Mouse (Mus musculus) intestine, embryonic 14.5 days (tissue): Measurements from ENCODE around the gene Ninl. TPM values are rescaled to one million over a fixed set of nuclear protein-coding genes. Genes with fewer than 3 reads are reported as not detected.

ENCODE experiments used
- ATAC-seq: fragments of 200-750 bp; cut with Nextera tagmentation; replicated peaks from 2 replicates; pipeline ENCODE4 v1.8.0; 2017; ENCODE audit warnings: low read depth, moderate number of reproducible peaks, moderate TSS enrichment, moderate library complexity; ENCODE audit not compliant: low FRiP score, low TSS enrichment
- DNase-seq: peaks from one replicate; pipeline ENCODE4 v3.0.0-alpha.2; 2018; ENCODE audit warnings: low spot score
- H3K27ac ChIP-seq: fragments of 300-500 bp; sonication (generic); 2 replicates; pipeline ENCODE4 v1.5.1; 2014; ENCODE audit warnings: low read depth, mild to moderate bottlenecking, control low read depth
- H3K27me3 ChIP-seq: fragments of 300-500 bp; sonication (generic); replicated peaks from 2 replicates; pipeline ENCODE4 v1.6.1; 2014; ENCODE audit warnings: low read length, control low read depth; ENCODE audit not compliant: control insufficient read depth, insufficient read depth
- H3K36me3 ChIP-seq: fragments of 300-500 bp; sonication (generic); 2 replicates; pipeline ENCODE4 v1.6.1; 2014; ENCODE audit warnings: low read length, control low read depth; ENCODE audit not compliant: control insufficient read depth, insufficient read depth
- H3K4me1 ChIP-seq: fragments of 300-500 bp; sonication (generic); replicated peaks from 2 replicates; pipeline ENCODE4 v1.6.1; 2014; ENCODE audit warnings: low read length, control low read depth, mixed read lengths; ENCODE audit not compliant: control insufficient read depth, insufficient read depth
- H3K4me2 ChIP-seq: fragments of 300-500 bp; sonication (generic); 2 replicates; pipeline ENCODE4 v1.6.1; 2014; ENCODE audit warnings: low read length
- H3K4me3 ChIP-seq: fragments of 300-500 bp; sonication (generic); 2 replicates; pipeline ENCODE4 v1.5.1; 2014; ENCODE audit warnings: low read depth, low read length, control low read depth, mixed read lengths
- H3K9ac ChIP-seq: fragments of 300-500 bp; sonication (generic); 2 replicates; pipeline ENCODE4 v1.6.1; 2014; ENCODE audit warnings: mild to moderate bottlenecking, low read length
- H3K9me3 ChIP-seq: fragments of 300-500 bp; sonication (generic); 2 replicates; pipeline ENCODE4 v1.6.1; 2016; ENCODE audit warnings: low read length, control low read depth; ENCODE audit not compliant: control insufficient read depth
- WGBS: fragments of 180-500 bp; shearing (Covaris S2); extraction: QIAGEN DNeasy Blood & Tissue Kit; methylation state at CpG from one replicate; pipeline ENCODE4 v1.1.7; 2014; 5-methylcytosine and 5-hydroxymethylcytosine counted together
- polyA plus RNA-seq: library from polyadenylated mRNA; unstranded; fragments of >200 nt; fragmentation: Nextera tagmentation; extraction: Ambion mirVana; gene quantifications from 2 replicates; pipeline ENCODE4 v1.2.1, GENCODE M21; 2014

The Ninl gene
- polyA plus RNA-seq, 1 experiment from 2014 or later, result 10.7 TPM

DNA sequence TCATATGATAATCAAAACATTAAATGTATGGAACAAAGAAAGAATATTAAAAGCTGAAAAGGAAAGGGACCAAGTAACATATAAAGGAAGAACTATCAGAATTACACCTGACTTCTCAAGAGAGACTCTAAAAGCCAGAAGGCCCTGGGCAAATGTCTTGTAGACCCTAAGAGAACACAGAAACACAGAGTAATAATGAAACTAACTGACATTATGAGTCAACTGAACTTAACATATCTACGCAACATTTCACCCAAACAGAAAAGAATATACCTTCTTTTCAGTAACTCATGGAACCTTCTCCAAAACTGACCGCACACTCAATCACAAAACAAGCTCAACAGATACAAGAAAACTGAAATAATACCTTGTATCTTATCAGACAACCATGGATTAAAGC lies 53.8 kb downstream of the Ninl start:
- no peaks in the 10 kb centered on the region for H3K27me3 ChIP-seq
- H3K9me3 ChIP-seq, result no peaks in the 10 kb centered on the region
- DNase-seq (no peak), ATAC-seq (no peak)
- H3K4me2 ChIP-seq, result no peak overlapping the region
- no peak overlapping the region for H3K27ac ChIP-seq
- peaks cover 10% of the 10 kb centered on the region for H3K4me1 ChIP-seq
- no peak overlapping the region for H3K4me3 ChIP-seq
- H3K9ac ChIP-seq, result no peak overlapping the region
- H3K36me3 ChIP-seq, result no peaks in the 10 kb centered on the region
- 99% methylated on average over 2 of the region's 2 CpGs for WGBS

DNA sequence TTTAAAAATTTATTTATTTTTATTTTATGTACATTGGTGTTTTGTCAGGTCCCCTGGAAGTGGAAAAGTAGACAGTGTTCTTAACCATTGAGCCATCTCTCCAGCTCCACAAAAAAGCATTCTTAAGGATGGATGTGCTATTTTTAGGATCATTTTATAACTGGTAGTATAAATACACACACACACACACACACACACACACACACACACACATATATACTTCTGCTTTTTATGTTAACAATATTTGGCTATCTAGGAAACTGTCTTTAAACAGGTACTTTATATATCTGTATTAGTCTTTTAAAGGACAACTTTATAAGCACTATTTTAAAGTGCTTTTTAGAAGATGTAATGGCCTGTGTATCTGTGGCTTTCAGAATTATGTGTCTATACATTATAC lies 57.1 kb downstream of the Ninl start:
- peaks cover 5% of the 10 kb centered on the region; the same call in 1 of the 2 replicates for H3K36me3 ChIP-seq
- H3K4me1 ChIP-seq, result peaks cover 10% of the 10 kb centered on the region
- H3K9ac ChIP-seq, result no peak overlapping the region
- DNase-seq (no peak), ATAC-seq (no peak)
- no peaks in the 10 kb centered on the region for H3K9me3 ChIP-seq
- no peak overlapping the region for H3K4me2 ChIP-seq
- H3K27me3 ChIP-seq, result no peaks in the 10 kb centered on the region
- H3K27ac ChIP-seq, result no peak overlapping the region
- no peak overlapping the region for H3K4me3 ChIP-seq

DNA sequence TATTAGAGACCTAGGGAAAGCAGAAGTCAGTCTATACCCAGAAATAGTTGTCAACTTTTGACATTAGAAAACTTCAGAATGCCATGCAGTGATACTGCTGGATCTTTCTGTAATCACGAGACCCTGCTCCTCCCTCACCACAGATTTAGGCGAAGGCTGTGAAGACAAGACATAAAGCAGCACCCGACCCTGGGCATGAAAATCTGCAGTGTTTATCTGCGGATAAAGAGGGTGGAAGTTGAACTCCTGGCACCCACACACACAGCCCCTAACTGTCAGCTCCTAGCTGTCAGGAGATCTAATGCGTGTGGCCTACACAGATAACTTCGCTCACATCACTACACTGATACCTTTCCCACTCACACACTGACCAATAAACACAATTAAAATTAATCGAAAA lies 57.7 kb downstream of the Ninl start:
- ATAC-seq, result no peak
- no peak for DNase-seq

DNA sequence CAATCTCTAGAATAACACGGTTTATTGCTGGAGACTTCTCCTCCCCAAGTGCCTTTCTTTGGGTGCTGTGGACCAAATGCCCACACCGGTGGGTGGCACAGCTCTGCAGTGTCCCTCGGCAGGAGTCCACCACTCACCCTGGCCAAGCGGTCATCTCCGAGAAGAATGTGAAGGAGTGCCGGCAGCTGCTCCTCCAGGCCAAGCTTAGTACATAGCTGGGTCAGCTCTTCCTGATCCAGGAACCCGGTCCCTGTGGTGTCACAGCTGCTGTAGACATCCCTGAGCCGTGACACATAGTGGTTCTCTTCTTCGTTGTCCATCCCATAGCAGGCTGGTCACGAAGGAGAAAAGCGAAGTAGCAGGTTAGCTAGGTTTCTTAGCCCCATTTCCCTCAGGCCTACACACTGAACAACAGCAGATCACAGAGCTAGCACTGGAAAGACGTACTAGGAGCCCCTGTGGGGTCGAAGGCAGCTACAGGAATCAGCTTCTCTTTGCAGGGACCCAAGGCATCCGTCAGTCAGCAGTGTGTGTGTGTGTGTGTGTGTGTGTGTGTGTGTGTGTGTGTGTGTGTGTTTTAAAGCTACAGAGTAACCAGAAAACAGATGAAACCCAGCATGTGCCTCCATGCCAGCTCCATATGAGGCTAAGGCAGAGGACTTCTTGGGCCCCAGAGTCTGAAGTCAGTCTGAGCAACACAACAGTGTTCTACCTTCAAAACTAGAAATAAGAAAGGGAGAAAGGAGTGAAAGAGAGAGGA lies 59.1 kb downstream of the Ninl start:
- Histone ChIP-seq H3K9me3 (no peaks in the 10 kb centered on the region), H3K4me3 (no peak overlapping the region), H3K27ac (no peak overlapping the region), H3K4me2 (no peak overlapping the region), H3K36me3 (peaks cover 19% of the 10 kb centered on the region), H3K4me1 (peaks cover 10% of the 10 kb centered on the region), H3K9ac (no peak overlapping the region), H3K27me3 (no peaks in the 10 kb centered on the region)
- no peak for ATAC-seq
- DNase-seq, result no peak
- WGBS, result 85% methylated on average over 14 of the region's 14 CpGs

More for the DNA sequence above, 57.7 kb downstream of the Ninl start:
- no peaks in the 10 kb centered on the region for H3K27me3 ChIP-seq
- no peaks in the 10 kb centered on the region for H3K9me3 ChIP-seq
- 45% methylated on average over 7 of the region's 7 CpGs for WGBS
- H3K4me1 ChIP-seq, result peaks cover 10% of the 10 kb centered on the region
- H3K27ac ChIP-seq, result no peak overlapping the region
- H3K4me2 ChIP-seq, result no peak overlapping the region
- H3K36me3 ChIP-seq, result peaks cover 10% of the 10 kb centered on the region; the same call in 1 of the 2 replicates
- H3K4me3 ChIP-seq, result no peak overlapping the region
- no peak overlapping the region for H3K9ac ChIP-seq

DNA sequence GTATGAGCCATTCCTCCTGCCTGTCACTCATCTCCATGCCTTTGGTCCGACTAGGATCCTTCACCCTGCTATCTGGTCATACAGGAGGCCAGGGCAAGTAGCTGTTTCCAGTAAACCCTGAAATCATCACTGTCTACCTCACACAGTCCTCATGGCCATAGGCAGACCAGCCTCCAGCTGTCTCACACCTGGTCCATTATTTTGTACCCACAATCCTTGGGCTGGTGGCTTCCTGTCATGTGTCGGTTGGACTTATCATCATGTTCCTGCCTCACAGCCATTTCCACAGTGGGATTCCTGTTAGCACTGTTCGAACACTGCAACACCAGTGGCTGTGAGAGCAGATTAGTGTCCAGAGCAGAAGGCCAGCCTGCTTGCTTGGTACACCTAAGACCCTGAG lies 60.4 kb downstream of the Ninl start:
- Histone ChIP-seq H3K27ac (no peak overlapping the region), H3K4me3 (no peak overlapping the region), H3K9ac (no peak overlapping the region), H3K4me2 (no peak overlapping the region), H3K4me1 (peaks cover 10% of the 10 kb centered on the region), H3K27me3 (no peaks in the 10 kb centered on the region), H3K36me3 (peaks cover 28% of the 10 kb centered on the region), H3K9me3 (no peaks in the 10 kb centered on the region)
- ATAC-seq (no peak), DNase-seq (no peak)
- 91% methylated on average over 3 of the region's 3 CpGs for WGBS

DNA sequence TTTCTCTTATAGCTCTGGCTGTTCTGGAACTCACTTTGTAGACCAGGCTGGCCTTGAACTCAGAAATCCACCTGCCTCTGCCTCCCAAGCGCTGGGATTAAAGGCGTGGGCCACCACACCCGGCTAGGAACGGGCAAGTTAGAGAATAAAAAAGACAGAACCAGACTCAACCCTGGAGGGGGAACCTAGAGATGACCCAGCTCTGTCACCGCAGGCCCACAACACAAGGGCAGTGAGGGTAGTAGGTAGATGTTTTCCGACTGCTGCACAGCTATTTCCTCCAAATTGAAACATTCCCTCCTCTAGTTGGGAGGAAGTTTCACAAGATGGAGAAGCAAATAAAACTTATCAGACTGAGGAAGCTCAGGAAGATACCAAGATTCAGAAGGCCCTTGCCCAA lies 61.5 kb downstream of the Ninl start:
- Histone ChIP-seq H3K9me3 (no peaks in the 10 kb centered on the region), H3K4me3 (no peak overlapping the region), H3K4me2 (no peak overlapping the region), H3K9ac (no peak overlapping the region), H3K36me3 (peaks cover 38% of the 10 kb centered on the region), H3K27me3 (no peaks in the 10 kb centered on the region), H3K27ac (no peak overlapping the region), H3K4me1 (peaks cover 5% of the 10 kb centered on the region)
- ATAC-seq (no peak), DNase-seq (no peak)
- 93% methylated on average over 6 of the region's 6 CpGs for WGBS

DNA sequence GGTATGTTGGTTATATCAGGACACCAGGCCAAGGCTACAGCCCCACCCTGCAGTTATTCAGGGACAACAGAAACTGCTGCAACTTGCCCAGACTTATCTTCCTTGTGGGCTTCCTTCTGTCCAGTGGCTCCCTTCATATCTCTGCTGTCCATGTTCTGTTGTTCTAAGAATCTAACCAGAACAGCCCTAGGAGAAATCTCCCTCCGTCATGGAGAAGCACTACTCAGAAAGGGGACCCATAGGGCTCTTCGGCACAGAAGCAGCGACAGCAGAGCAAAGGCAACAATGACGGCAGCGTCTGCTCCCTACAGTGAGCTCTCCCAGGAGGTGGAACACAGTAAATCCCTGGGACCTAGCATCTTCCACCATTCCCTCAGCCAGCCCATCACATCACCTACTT lies 62.3 kb downstream of the Ninl start:
- peaks cover 43% of the 10 kb centered on the region for H3K36me3 ChIP-seq
- WGBS, result 89% methylated on average over 5 of the region's 5 CpGs
- no peak overlapping the region for H3K9ac ChIP-seq
- DNase-seq (no peak), ATAC-seq (no peak)
- H3K27ac ChIP-seq, result no peak overlapping the region
- H3K9me3 ChIP-seq, result no peaks in the 10 kb centered on the region
- H3K27me3 ChIP-seq, result no peaks in the 10 kb centered on the region
- H3K4me1 ChIP-seq, result peaks cover 3% of the 10 kb centered on the region; the same call in 1 of the 2 replicates
- no peak overlapping the region for H3K4me2 ChIP-seq
- H3K4me3 ChIP-seq, result no peak overlapping the region

DNA sequence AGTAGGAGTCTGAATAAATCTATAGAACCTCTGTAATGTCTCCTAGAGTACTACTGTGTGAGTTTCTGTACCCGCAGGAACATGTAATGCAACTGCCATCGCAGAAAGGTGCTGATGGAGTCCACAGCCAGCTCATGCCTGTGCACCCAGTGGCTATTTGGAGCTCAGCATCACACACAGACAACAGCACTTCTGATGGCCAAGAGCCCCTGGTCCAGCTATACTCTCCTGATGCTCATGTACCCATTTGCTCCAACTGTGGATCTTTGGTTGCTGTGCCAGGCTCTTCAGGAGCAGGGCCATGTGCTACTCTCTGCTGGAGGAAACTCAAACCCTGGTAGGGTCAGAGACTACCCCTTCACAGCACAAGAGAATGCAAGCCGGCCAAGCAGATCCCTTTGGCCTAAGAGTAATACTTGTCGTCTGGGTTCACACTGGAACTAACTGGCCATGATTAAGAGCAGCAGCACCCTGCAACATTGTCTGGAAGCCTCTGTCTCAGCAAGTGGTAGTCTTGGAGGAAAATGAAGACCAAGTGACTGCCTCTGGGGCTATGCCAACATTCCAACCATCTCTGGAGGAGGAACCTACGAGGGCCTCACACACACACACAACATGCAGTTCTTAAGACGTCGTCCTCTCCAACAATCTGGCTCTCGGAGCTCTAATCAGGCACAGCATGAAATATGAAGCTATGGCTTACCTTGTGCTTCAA lies 65.6 kb downstream of the Ninl start:
- Histone ChIP-seq H3K27me3 (no peaks in the 10 kb centered on the region), H3K9me3 (no peaks in the 10 kb centered on the region), H3K27ac (no peak overlapping the region), H3K9ac (no peak overlapping the region), H3K4me1 (no peaks in the 10 kb centered on the region), H3K36me3 (peaks cover 54% of the 10 kb centered on the region), H3K4me2 (no peak overlapping the region), H3K4me3 (no peak overlapping the region)
- 91% methylated on average over 8 of the region's 8 CpGs for WGBS
- no peak for ATAC-seq
- no peak for DNase-seq

DNA sequence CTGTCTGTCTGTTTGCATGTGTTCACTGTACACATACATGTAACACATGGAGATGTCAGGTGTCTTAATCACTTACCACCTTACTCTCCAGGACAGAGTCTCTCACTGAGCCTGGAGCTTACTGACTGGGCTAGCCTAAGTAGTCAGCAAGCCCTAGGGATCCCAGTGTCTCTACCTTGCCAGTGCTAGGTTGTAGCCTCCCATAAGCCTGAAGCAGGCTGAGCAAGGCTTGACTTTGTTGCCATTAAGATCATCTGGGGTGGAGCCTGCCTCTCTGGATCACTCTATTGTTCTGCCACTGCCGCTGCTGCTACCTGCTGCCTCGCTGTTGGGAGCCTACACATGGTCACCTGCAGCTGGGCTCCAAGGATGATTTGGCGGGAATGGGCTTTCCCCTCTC lies 66.5 kb downstream of the Ninl start:
- Histone ChIP-seq H3K4me1 (no peaks in the 10 kb centered on the region), H3K4me2 (no peak overlapping the region), H3K27me3 (no peaks in the 10 kb centered on the region), H3K4me3 (no peak overlapping the region), H3K27ac (no peak overlapping the region), H3K9me3 (no peaks in the 10 kb centered on the region), H3K36me3 (peaks cover 60% of the 10 kb centered on the region), H3K9ac (no peak overlapping the region)
- ATAC-seq, result no peak
- DNase-seq, result no peak
- WGBS, result 90% methylated on average over 3 of the region's 3 CpGs
